In the genomic region with DNA sequence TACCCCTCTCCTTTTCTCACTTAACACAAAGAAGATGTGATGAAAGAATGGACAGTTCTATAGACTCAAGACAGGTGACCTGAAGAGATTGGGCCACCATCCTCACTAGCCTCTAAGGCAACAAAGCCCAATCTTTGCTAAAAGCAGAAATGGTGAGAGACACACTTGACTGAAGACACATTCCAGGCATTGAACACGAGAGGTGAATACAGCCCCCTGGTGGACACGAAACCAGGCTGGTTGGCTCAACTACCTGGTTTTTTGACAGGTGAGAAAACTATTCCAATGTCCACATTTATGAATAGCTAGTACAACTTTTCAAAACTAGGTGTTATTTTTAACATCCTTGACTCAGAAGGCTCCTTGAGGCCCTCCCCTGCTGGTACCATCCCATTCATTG, we compare ENCODE assay signal across 9 mouse cellular contexts. TPM values are rescaled to one million over a fixed set of nuclear protein-coding genes. Genes with fewer than 3 reads are reported as not detected.
DNase-seq lines count a peak whose midpoint lies in the region; ATAC-seq lines count a peak whose summit lies in the region.
"Had no signal": no experiment of that assay in that cellular context is flagged by ENCODE, and none has a peak within 500 bp of the region (broad histone marks: within the 10 kb centered on the region; RNA-seq: fewer than 3 reads in every experiment).

No protein-coding gene starts in this region.

- H3K4me3 ChIP-seq in embryonic facial prominence, embryonic 11.5 days (ENCODE audit: low read depth, low read length) = no peak overlapping the region
- H3K4me3 ChIP-seq in embryonic facial prominence, embryonic 10.5 days = no peak overlapping the region
- H3K4me3 ChIP-seq in midbrain, embryonic 14.5 days (replicated peaks; ENCODE audit: low read depth, low read length) = no peak overlapping the region
- H3K4me3 ChIP-seq in midbrain, embryonic 11.5 days (ENCODE audit: low read depth, low read length) = no peak overlapping the region
- H3K4me3 ChIP-seq: limb, embryonic 13.5 days had no signal

- no peak overlapping the region for H3K4me2 ChIP-seq in embryonic facial prominence, embryonic 11.5 days (ENCODE audit: low read depth, low read length)
- H3K4me2 ChIP-seq in midbrain, embryonic 14.5 days (ENCODE audit: low read length) = no peak overlapping the region
- no peak overlapping the region for H3K4me2 ChIP-seq in midbrain, embryonic 11.5 days
- H3K4me2 ChIP-seq: limb, embryonic 13.5 days had no signal

- DNase-seq in embryonic facial prominence, embryonic 11.5 days (ENCODE audit: low spot score) = peak; percentile 8
- DNase-seq in embryonic facial prominence, embryonic 10.5 days (ENCODE audit: low spot score) = no peak
- peak; percentile 14 for DNase-seq in midbrain, embryonic 14.5 days
- DNase-seq in midbrain, embryonic 11.5 days (ENCODE audit: low spot score, missing footprints) = no peak
- peak; percentile 58 to 74 for DNase-seq in kidney, postnatal 25 days
- peak; percentile 57 for DNase-seq in thymus, postnatal 14 days
- DNase-seq in right cerebral cortex, postnatal 14 days = no peak
- no peak for DNase-seq in ovary, postnatal 36 days (ENCODE audit: low spot score)

- no peak overlapping the region for H3K9ac ChIP-seq in embryonic facial prominence, embryonic 11.5 days (replicated peaks; ENCODE audit: low read length)
- no peak overlapping the region for H3K9ac ChIP-seq in midbrain, embryonic 14.5 days (replicated peaks; ENCODE audit: low read length)
- H3K9ac ChIP-seq in midbrain, embryonic 11.5 days (ENCODE audit: low read length) = no peak overlapping the region
- H3K9ac ChIP-seq: limb, embryonic 13.5 days had no signal

- no peaks in the 10 kb centered on the region for H3K27me3 ChIP-seq in embryonic facial prominence, embryonic 11.5 days (ENCODE audit: control insufficient read depth, insufficient read depth, low read length)
- no peaks in the 10 kb centered on the region for H3K27me3 ChIP-seq in embryonic facial prominence, embryonic 10.5 days (replicated peaks; ENCODE audit: low read depth, poor library complexity, severe bottlenecking)
- no peaks in the 10 kb centered on the region for H3K27me3 ChIP-seq in midbrain, embryonic 14.5 days (ENCODE audit: control insufficient read depth, insufficient read depth, low read length)
- no peaks in the 10 kb centered on the region for H3K27me3 ChIP-seq in midbrain, embryonic 11.5 days (ENCODE audit: control insufficient read depth, insufficient read depth, low read length)
- H3K27me3 ChIP-seq: limb, embryonic 13.5 days had no signal

- H3K9me3 ChIP-seq in embryonic facial prominence, embryonic 11.5 days (replicated peaks; ENCODE audit: control insufficient read depth, low read length) = no peaks in the 10 kb centered on the region
- no peaks in the 10 kb centered on the region for H3K9me3 ChIP-seq in embryonic facial prominence, embryonic 10.5 days
- no peaks in the 10 kb centered on the region for H3K9me3 ChIP-seq in midbrain, embryonic 14.5 days (ENCODE audit: control insufficient read depth, low read length)
- H3K9me3 ChIP-seq in midbrain, embryonic 11.5 days (ENCODE audit: control insufficient read depth, low read length) = no peaks in the 10 kb centered on the region
- H3K9me3 ChIP-seq: limb, embryonic 13.5 days had no signal

- WGBS in embryonic facial prominence, embryonic 11.5 days = 60% methylated on average over 2 of the region's 2 CpGs
- 81% methylated on average over 2 of the region's 2 CpGs for WGBS in embryonic facial prominence, embryonic 10.5 days
- WGBS in midbrain, embryonic 14.5 days = 69% methylated on average over 2 of the region's 2 CpGs
- WGBS in midbrain, embryonic 11.5 days = 72% methylated on average over 2 of the region's 2 CpGs

- no peak overlapping the region for H3K27ac ChIP-seq in embryonic facial prominence, embryonic 11.5 days (replicated peaks; ENCODE audit: low read depth, low read length)
- H3K27ac ChIP-seq in embryonic facial prominence, embryonic 10.5 days (replicated peaks) = no peak overlapping the region
- no peak overlapping the region for H3K27ac ChIP-seq in midbrain, embryonic 14.5 days (replicated peaks; ENCODE audit: low read depth, low read length)
- H3K27ac ChIP-seq in midbrain, embryonic 11.5 days (ENCODE audit: low read depth, low read length) = no peak overlapping the region
- H3K27ac ChIP-seq: limb, embryonic 13.5 days had no signal

- H3K4me1 ChIP-seq in embryonic facial prominence, embryonic 11.5 days (ENCODE audit: control insufficient read depth, insufficient read depth, low read length) = no peaks in the 10 kb centered on the region
- 0 out of 2 replicates have a peak, but pooled peaks cover 2% of the 10 kb centered on the region for H3K4me1 ChIP-seq in embryonic facial prominence, embryonic 10.5 days
- no peaks in the 10 kb centered on the region for H3K4me1 ChIP-seq in midbrain, embryonic 14.5 days (ENCODE audit: control insufficient read depth, insufficient read depth, low read length)
- no peaks in the 10 kb centered on the region for H3K4me1 ChIP-seq in midbrain, embryonic 11.5 days (ENCODE audit: control insufficient read depth, insufficient read depth, low read length)

- no peaks in the 10 kb centered on the region for H3K36me3 ChIP-seq in embryonic facial prominence, embryonic 11.5 days (replicated peaks; ENCODE audit: control insufficient read depth, insufficient read depth, low read depth, low read length)
- H3K36me3 ChIP-seq in embryonic facial prominence, embryonic 10.5 days (replicated peaks) = peaks cover 36% of the 10 kb centered on the region
- H3K36me3 ChIP-seq in midbrain, embryonic 14.5 days (ENCODE audit: control insufficient read depth, insufficient read depth, low read length) = no peaks in the 10 kb centered on the region
- H3K36me3 ChIP-seq in midbrain, embryonic 11.5 days (ENCODE audit: control insufficient read depth, insufficient read depth, low read length) = no peaks in the 10 kb centered on the region

- ATAC-seq in embryonic facial prominence, embryonic 11.5 days (replicated peaks; ENCODE audit: insufficient number of reproducible peaks, low FRiP score, low TSS enrichment, low read depth) = no peak
- ATAC-seq in midbrain, embryonic 14.5 days (ENCODE audit: low FRiP score, low TSS enrichment) = no peak
- no peak for ATAC-seq in midbrain, embryonic 11.5 days (ENCODE audit: low FRiP score)

RNA-seq across cellular contexts. Expression of gene Habp4, which starts 43.1 kb away (rescaled TPM):
- 26.0 and 26.2 TPM in 2 replicates for polyA plus RNA-seq in embryonic facial prominence, embryonic 11.5 days (2014; fragmentation: Nextera tagmentation; extraction: Ambion mirVana)
- 17.4 and 19.5 TPM in 2 replicates for polyA plus RNA-seq in embryonic facial prominence, embryonic 10.5 days (2016; fragmentation: Nextera tagmentation; extraction: Ambion mirVana)
- polyA plus RNA-seq in midbrain, embryonic 14.5 days (2014; fragmentation: Nextera tagmentation; extraction: Ambion mirVana) = 34.7 and 36.5 TPM in 2 replicates
- polyA plus RNA-seq in midbrain, embryonic 11.5 days (2014; fragmentation: Nextera tagmentation; extraction: Ambion mirVana) = 23.1 and 23.4 TPM in 2 replicates

RNA-seq across cellular contexts. Expression of gene Zfp367, which starts 51.7 kb away (rescaled TPM):
- polyA plus RNA-seq in embryonic facial prominence, embryonic 11.5 days (2014; fragmentation: Nextera tagmentation; extraction: Ambion mirVana) = 17.9 and 18.7 TPM in 2 replicates
- polyA plus RNA-seq in embryonic facial prominence, embryonic 10.5 days (2016; fragmentation: Nextera tagmentation; extraction: Ambion mirVana) = 13.5 and 14.0 TPM in 2 replicates
- 4.2 and 7.2 TPM in 2 replicates for polyA plus RNA-seq in midbrain, embryonic 14.5 days (2014; fragmentation: Nextera tagmentation; extraction: Ambion mirVana)
- polyA plus RNA-seq in midbrain, embryonic 11.5 days (2014; fragmentation: Nextera tagmentation; extraction: Ambion mirVana) = 25.6 and 25.7 TPM in 2 replicates

Comparison
In these comparisons a context has a peak if more than half of its experiments do, and no peak if none do; other contexts are left out.
1. DNase-seq: peak in embryonic facial prominence, embryonic 11.5 days (single experiment), midbrain, embryonic 14.5 days (single experiment), kidney, postnatal 25 days (2 of 2) and thymus, postnatal 14 days (single experiment); none in embryonic facial prominence, embryonic 10.5 days (single experiment), midbrain, embryonic 11.5 days (single experiment), right cerebral cortex, postnatal 14 days (single experiment) and ovary, postnatal 36 days (single experiment).